Mouse (Mus musculus): ENCODE results near the gene Iqschfp.

Gene Iqschfp

GRCm38 (mm10) chr3:68596938-68597337 lies 704.9 kb downstream of the Iqschfp start:
- no peak for DNase-seq (ENCODE audit: low spot score)

- no peak for DNase-seq (ENCODE audit: low spot score)
Measured at GRCm38 (mm10) chr3:68602891-68603290, 710.9 kb downstream of the Iqschfp start.

- no peak for DNase-seq (ENCODE audit: low spot score)
Measured at GRCm38 (mm10) chr3:68604467-68604866, 712.4 kb downstream of the Iqschfp start.

DNA sequence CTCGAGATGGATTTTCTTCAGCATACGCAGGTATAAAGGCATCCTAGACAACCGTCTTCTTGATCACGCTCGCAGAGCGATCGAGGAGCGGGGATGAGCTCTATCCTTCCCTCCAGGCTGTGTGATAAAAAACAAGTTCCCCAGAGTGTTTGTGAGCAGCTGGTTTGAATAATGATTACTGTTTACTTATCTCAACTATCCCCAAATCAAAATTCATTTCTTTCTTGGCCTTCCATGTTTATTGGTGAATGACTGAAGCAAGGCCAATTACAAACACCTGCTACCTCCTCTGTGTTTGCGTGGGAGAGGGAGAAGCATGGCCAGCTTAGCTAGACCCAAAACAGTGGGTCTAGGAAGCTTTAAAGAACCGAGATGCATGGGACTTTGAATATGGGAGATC lies 712.9 kb downstream of the Iqschfp start:
- no peak for DNase-seq (ENCODE audit: low spot score)

DNA sequence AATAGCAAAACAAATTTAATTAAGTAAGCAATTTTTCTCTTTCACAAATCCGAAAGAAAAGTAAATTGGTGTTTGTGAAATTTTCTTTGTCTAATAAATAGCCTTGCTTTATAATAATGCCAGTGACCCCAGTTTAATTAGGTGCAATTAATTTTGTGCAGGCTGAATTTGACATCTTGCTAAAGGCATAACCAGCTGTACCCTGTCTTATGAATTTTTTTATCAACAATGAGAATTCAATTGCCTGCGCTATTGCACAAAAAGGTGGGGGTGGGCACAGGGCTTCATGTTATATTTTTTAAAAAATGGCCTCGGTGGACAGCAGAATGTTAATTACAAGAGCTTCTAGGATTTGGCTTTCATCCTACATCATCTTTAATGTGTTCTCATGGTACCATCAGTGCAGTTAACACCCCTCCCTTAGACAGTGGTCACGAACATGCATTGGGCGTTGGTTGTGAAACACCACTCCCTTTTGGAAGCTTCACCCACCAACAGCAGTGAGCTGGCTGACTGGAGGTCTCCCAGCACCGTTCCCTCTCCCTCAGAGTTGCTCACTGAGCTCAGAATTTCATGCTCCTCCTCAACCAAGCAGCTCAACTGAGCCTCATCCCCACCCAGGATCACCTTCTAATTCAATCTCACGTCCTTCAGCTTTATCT lies 714.0 kb downstream of the Iqschfp start:
- DNase-seq (ENCODE audit: low spot score) = no peak

- no peak for DNase-seq (ENCODE audit: low spot score)
Measured at GRCm38 (mm10) chr3:68606730-68607129, 714.7 kb downstream of the Iqschfp start.

GRCm38 (mm10) chr3:68607336-68607735 lies 715.3 kb downstream of the Iqschfp start:
- no peak for DNase-seq (ENCODE audit: low spot score)

GRCm38 (mm10) chr3:68608848-68609497 lies 716.9 kb downstream of the Iqschfp start:
- no peak for DNase-seq (ENCODE audit: low spot score)

DNA sequence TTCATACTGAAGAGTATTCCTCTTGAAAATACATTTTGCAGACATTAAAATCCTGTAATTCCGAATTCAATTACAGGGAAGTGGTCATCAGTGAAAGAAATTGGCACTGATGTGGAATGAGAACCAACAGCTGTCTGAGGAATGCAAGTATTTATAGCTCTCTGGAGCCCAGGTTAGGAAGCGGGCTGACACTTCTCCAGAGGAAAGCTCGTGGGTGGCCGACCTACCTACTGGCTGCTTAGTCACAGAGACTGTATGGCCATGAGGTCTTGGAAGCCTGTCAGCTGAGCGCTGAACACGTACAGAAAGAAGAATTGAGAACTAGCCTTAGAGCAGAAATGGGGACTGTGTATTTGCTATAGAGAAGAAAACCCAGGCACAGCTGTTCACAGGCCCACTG lies 718.0 kb downstream of the Iqschfp start:
- DNase-seq (ENCODE audit: low spot score) = no peak

DNA sequence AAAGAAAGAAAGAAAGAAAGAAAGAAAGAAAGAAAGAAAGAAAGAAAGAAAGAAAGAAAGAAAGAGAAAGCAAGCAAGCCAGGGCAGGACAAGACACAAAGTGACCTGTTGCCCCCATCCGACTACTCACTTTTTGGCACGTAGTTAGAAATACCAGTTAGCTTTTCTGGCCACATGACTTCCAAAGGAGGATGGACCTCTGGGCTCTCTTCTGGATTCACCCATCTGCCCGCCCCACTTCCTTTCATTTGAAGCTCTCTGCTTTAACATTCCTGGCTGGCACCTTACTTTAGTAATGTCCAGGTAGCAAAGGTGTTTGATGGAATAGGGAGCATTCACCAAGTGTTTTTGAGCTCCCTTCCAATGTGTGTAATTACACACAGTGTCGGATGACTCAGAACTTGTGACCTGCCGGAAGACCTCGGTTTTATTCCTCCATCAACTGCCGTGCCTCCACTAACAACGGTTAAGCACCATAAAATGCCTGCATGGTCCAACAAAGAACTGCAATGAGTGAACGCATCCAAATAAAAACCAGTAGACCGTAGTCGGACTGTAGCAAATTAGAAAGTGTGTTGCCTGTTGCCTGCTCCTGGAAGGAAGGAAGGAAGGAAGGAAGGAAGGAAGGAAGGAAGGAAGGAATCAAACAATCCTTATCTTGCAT lies 718.7 kb downstream of the Iqschfp start:
- DNase-seq (ENCODE audit: low spot score) = no peak

DNA sequence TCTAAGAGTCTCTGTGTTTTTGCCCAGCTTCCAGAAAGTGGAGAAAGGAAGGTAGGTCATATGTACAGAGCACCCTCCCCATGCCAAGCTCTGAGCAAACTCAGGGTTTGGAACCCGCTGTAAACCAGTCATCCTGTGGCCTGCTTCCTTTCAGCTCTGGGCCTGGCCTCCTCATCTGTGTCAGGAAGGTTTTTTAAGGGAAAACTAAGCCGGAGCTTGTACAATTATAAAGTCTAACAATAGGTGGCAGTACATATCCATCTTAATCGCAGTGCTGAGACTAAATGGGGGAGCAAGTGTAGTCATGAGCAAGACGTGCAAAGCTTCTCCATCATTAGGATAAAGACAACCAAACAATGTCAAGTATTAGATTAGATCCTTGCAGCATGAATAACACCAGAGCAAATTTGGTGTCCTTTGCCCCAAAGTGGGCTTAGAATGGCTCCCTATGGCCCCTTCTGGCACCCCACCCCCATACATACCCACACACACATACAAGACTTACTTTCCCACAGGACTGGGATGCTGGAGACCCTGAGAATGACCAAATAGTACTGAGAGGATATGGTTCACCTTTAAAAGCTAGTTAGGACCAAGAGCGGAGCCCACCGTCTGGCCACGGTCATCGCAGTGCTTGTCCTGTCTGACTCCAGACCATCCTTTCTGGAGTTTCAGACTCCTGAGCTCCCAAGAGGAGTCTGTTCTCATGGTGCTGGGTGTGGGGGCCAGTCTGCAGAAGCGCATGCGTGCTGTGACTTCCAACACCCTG lies 723.2 kb downstream of the Iqschfp start:
- peak; percentile 50 for DNase-seq (ENCODE audit: low spot score)

DNA sequence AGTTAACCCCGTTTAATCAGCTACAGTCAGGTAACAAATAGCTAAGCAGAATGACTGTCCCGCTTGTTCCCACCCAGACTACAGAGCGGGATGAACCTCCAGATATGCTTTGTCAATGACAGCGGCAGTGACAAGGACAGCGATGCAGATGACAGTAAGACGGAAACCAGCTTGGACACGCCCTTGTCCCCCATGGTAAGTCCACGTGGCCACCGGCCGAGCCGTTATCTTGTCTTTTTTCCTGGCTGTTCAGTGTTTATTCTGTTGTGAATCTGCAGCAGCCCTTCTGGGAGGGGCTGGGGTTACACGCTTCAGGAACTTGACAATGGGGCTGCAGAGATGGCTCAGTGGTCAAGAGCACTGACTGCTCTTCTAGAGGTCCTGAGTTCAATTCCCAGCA lies 724.3 kb downstream of the Iqschfp start:
- DNase-seq (ENCODE audit: low spot score) = no peak

GRCm38 (mm10) chr3:68617708-68618107 lies 725.7 kb downstream of the Iqschfp start:
- DNase-seq (ENCODE audit: low spot score) = no peak

GRCm38 (mm10) chr3:68619097-68619496 lies 727.1 kb downstream of the Iqschfp start:
- DNase-seq (ENCODE audit: low spot score) = no peak

DNA sequence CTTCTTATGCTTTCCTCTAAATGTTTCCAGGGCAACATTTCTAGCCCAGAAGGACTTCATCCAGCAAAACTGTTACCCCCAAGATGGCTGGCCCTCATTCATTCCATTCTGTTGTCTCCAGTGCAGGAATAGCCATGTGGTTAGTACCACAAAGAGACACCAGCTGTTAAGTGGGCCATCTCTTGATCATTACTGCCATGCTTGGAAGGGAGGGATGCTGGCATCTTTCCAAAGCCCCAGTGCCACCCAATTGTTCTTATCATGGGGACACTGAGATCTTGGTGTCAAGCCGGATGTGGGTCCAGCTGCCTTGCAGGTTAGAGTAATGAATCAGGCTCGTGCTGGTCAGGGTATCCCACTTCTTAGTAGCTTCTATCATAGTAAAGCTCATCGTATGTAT lies 729.9 kb downstream of the Iqschfp start:
- DNase-seq (ENCODE audit: low spot score) = no peak

GRCm38 (mm10) chr3:68623036-68623435 lies 731.0 kb downstream of the Iqschfp start:
- no peak for DNase-seq (ENCODE audit: low spot score)

- no peak for DNase-seq (ENCODE audit: low spot score)
Measured at GRCm38 (mm10) chr3:68624471-68624870, 732.4 kb downstream of the Iqschfp start.

GRCm38 (mm10) chr3:68630261-68630660 lies 738.2 kb downstream of the Iqschfp start:
- no peak for DNase-seq (ENCODE audit: low spot score)

GRCm38 (mm10) chr3:68630821-68631220 lies 738.8 kb downstream of the Iqschfp start:
- no peak for DNase-seq (ENCODE audit: low spot score)

DNA sequence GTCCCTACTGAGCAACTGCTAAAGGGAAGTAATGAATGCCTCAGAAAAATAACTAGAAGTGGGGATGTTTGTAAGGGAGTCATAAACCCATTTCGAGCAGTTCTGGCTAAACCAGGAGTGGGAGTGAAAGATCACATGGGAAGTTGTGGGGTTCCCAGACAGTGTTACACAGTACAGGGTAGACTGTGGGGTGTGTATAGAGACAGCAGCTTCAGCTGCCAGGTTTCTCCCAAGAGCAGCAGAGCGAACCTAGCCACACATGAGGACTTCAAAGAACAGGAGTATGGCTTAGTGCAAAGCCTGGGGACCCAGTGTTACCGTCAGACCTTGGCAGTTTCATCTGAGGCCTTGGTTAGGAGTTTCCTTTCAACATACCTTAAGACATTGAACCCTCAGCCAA lies 740.7 kb downstream of the Iqschfp start:
- no peak for DNase-seq (ENCODE audit: low spot score)

DNA sequence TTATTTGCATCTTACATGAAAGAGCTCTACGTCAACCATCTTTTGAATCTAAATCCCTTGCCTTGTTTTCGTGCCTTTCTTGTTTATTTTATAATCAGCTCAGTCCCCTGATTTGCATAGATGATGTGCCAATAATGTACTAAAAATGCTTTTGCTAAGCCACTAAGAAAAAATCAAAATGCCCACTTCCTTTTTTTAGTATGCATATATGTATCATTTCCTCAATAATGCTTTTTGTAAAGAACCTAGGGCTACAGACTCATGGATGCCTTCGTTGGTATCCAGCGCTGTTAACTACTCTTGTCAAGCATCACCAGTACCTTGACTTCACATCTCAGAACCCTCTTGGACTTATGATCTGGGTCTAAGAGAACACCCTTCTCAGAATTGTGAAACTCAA lies 741.5 kb downstream of the Iqschfp start:
- no peak for DNase-seq (ENCODE audit: low spot score)

- DNase-seq (ENCODE audit: low spot score) = no peak
Measured at GRCm38 (mm10) chr3:68637960-68638359, 745.9 kb downstream of the Iqschfp start.

- DNase-seq (ENCODE audit: low spot score) = no peak
Measured at GRCm38 (mm10) chr3:68638703-68639102, 746.7 kb downstream of the Iqschfp start.
